Mouse (Mus musculus): Measurements from ENCODE around the gene Celf5. TPM values are rescaled to one million over a fixed set of nuclear protein-coding genes. Genes with fewer than 3 reads are reported as not detected.

The Celf5 gene
- total and polyA plus RNA-seq, 3 experiments = 0.08 to 0.38 TPM; not detected in 1

GRCm38 (mm10) chr10:81462917-81463316 lies 19.6 kb downstream of the Celf5 start:
- H3K79me2 ChIP-seq (ENCODE audit: control insufficient read depth, insufficient read depth, low read length, poor library complexity) = no peaks in the 10 kb centered on the region
- H3K9ac ChIP-seq (ENCODE audit: control insufficient read depth, low read depth, low read length, poor library complexity, severe bottlenecking) = no peak overlapping the region
- DNase-seq (ENCODE audit: low read depth, low spot score) = no peak
- no peaks in the 10 kb centered on the region; a peak in 2 of 4 replicates for H3K27me3 ChIP-seq (ENCODE audit: control insufficient read depth in 1 of 2, insufficient read depth in 2 of 2, low read length in 2 of 2)
- peaks cover 0 to 3% of the 10 kb centered on the region in 2 experiments; a peak in 2 of 4 replicates for H3K36me3 ChIP-seq (ENCODE audit: control insufficient read depth in 1 of 2, insufficient read depth in 2 of 2, low read length in 2 of 2)
- H3K4me1 ChIP-seq (ENCODE audit: control insufficient read depth in 1 of 2, insufficient read depth in 2 of 2, low read length in 2 of 2) = peaks cover 7 to 26% of the 10 kb centered on the region in 2 experiments
- H3K9me3 ChIP-seq (replicated peaks; ENCODE audit: insufficient read depth, low read length) = no peaks in the 10 kb centered on the region
- no peak overlapping the region for H3K27ac ChIP-seq (ENCODE audit: control insufficient read depth, low read depth, low read length)
- H3K4me3 ChIP-seq (ENCODE audit: control insufficient read depth in 1 of 2, insufficient read depth in 1 of 2, low read depth in 2 of 2, low read length in 2 of 2) = no peak overlapping the region
- TF ChIP-seq UBTF (IDR thresholded peaks at IDR 0.05; ENCODE audit: borderline replicate concordance, insufficient read depth, low read depth, low read length) (no peak), USF1 (IDR thresholded peaks at IDR 0.05; ENCODE audit: low read depth, low read length) (no peak), ELF1 (IDR thresholded peaks at IDR 0.05; ENCODE audit: low read depth, low read length) (no peak), E2F4 (IDR thresholded peaks at IDR 0.05; ENCODE audit: borderline replicate concordance, low read depth, low read length) (no peak), JUND (IDR thresholded peaks at IDR 0.05; ENCODE audit: low read depth, low read length) (no peak), MAX (IDR thresholded peaks at IDR 0.05; ENCODE audit: low read length) (no peak), TCF12 (IDR thresholded peaks at IDR 0.05; ENCODE audit: low read depth, low read length) (no peak), HCFC1 (IDR thresholded peaks at IDR 0.05; ENCODE audit: low read depth, low read length) (no peak), ETS1 (IDR thresholded peaks at IDR 0.05; ENCODE audit: low read depth, low read length) (no peak), NELFE (IDR thresholded peaks at IDR 0.05; ENCODE audit: low read depth, low read length) (no peak), KAT2A (conservative IDR thresholded peaks at IDR 0.05; ENCODE audit: low read depth, low read length) (no peak), ZMIZ1 (IDR thresholded peaks at IDR 0.05; ENCODE audit: low read depth, low read length) (no peak), TBP (IDR thresholded peaks at IDR 0.05; ENCODE audit: low read depth, low read length) (no peak), GATA1 (IDR thresholded peaks at IDR 0.05; ENCODE audit: low read depth, low read length) (no peak), GABPA (IDR thresholded peaks at IDR 0.05; ENCODE audit: low read depth, low read length) (no peak), BHLHE40 (IDR thresholded peaks at IDR 0.05; ENCODE audit: borderline replicate concordance, low read depth, low read length) (no peak)

- Histone ChIP-seq H3K79me2 (ENCODE audit: control insufficient read depth, insufficient read depth, low read length, poor library complexity) (no peaks in the 10 kb centered on the region), H3K4me1 (ENCODE audit: control insufficient read depth in 1 of 2, insufficient read depth in 2 of 2, low read length in 2 of 2) (peaks cover 7 to 28% of the 10 kb centered on the region in 2 experiments), H3K27ac (ENCODE audit: control insufficient read depth, low read depth, low read length) (no peak overlapping the region), H3K36me3 (ENCODE audit: control insufficient read depth in 1 of 2, insufficient read depth in 2 of 2, low read length in 2 of 2) (peaks cover 0 to 3% of the 10 kb centered on the region in 2 experiments; a peak in 2 of 4 replicates), H3K9me3 (replicated peaks; ENCODE audit: insufficient read depth, low read length) (no peaks in the 10 kb centered on the region), H3K9ac (ENCODE audit: control insufficient read depth, low read depth, low read length, poor library complexity, severe bottlenecking) (no peak overlapping the region), H3K4me3 (ENCODE audit: control insufficient read depth in 1 of 2, insufficient read depth in 1 of 2, low read depth in 2 of 2, low read length in 2 of 2) (no peak overlapping the region), H3K27me3 (ENCODE audit: control insufficient read depth in 1 of 2, insufficient read depth in 2 of 2, low read length in 2 of 2) (no peaks in the 10 kb centered on the region; a peak in 2 of 4 replicates)
- no peak for DNase-seq (ENCODE audit: low read depth, low spot score)
- TF ChIP-seq USF1 (IDR thresholded peaks at IDR 0.05; ENCODE audit: low read depth, low read length) (no peak), TCF12 (IDR thresholded peaks at IDR 0.05; ENCODE audit: low read depth, low read length) (no peak), JUND (IDR thresholded peaks at IDR 0.05; ENCODE audit: low read depth, low read length) (no peak), CHD1 (IDR thresholded peaks at IDR 0.05; ENCODE audit: low read depth, low read length) (no peak), ZKSCAN1 (IDR thresholded peaks at IDR 0.05; ENCODE audit: low read depth, low read length) (no peak), SIN3A (IDR thresholded peaks at IDR 0.05; ENCODE audit: low read length) (no peak), E2F4 (IDR thresholded peaks at IDR 0.05; ENCODE audit: borderline replicate concordance, low read depth, low read length) (no peak), NELFE (IDR thresholded peaks at IDR 0.05; ENCODE audit: low read depth, low read length) (no peak), GATA1 (IDR thresholded peaks at IDR 0.05; ENCODE audit: low read depth, low read length) (no peak), POLR2AphosphoS2 (IDR thresholded peaks at IDR 0.05; ENCODE audit: low read length) (no peak), ZC3H11A (IDR thresholded peaks at IDR 0.05; ENCODE audit: low read depth, low read length) (no peak), SMC3 (IDR thresholded peaks at IDR 0.05; ENCODE audit: low read depth, low read length) (no peak), TAL1 (IDR thresholded peaks at IDR 0.05; ENCODE audit: low read length) (no peak)
Measured at GRCm38 (mm10) chr10:81462415-81462804, 20.1 kb downstream of the Celf5 start.
